Mouse (Mus musculus): ENCODE results near the gene Gdf15.

Gene Gdf15

GRCm38 (mm10) chr8:70632346-70632892 lies at the start of gene Gdf15:
Gene Gdf15, minus strand, starts transcription at chr8:70632456.
- DNase-seq: no peak

GRCm38 (mm10) chr8:70681410-70681809 lies 49.2 kb upstream of the Gdf15 start:
- no peak for DNase-seq

- no peak for DNase-seq
Observed at GRCm38 (mm10) chr8:70680039-70680438, 47.8 kb upstream of the Gdf15 start.

- no peak for DNase-seq
Observed at GRCm38 (mm10) chr8:70679404-70679803, 47.1 kb upstream of the Gdf15 start.

- DNase-seq: no peak
Observed at GRCm38 (mm10) chr8:70678679-70679078, 46.4 kb upstream of the Gdf15 start.

- no peak for DNase-seq
Observed at GRCm38 (mm10) chr8:70677451-70678080, 45.3 kb upstream of the Gdf15 start.

GRCm38 (mm10) chr8:70675336-70675735 lies 43.1 kb upstream of the Gdf15 start:
- DNase-seq: no peak

GRCm38 (mm10) chr8:70674716-70675115 lies 42.5 kb upstream of the Gdf15 start:
- no peak for DNase-seq

GRCm38 (mm10) chr8:70674109-70674508 lies 41.9 kb upstream of the Gdf15 start:
- no peak for DNase-seq

- peak; percentile 98 for DNase-seq
Observed at GRCm38 (mm10) chr8:70673079-70673856, 41.0 kb upstream of the Gdf15 start, which contains the start of gene Lsm4. Gene Lsm4, plus strand, starts transcription at chr8:70673248.

- DNase-seq: no peak
Observed at GRCm38 (mm10) chr8:70672325-70673078, 40.2 kb upstream of the Gdf15 start.

- peak; percentile 51 for DNase-seq
Observed at GRCm38 (mm10) chr8:70671615-70672324, 39.5 kb upstream of the Gdf15 start.

- peak; percentile 72 for DNase-seq
Observed at GRCm38 (mm10) chr8:70667071-70667470, 34.8 kb upstream of the Gdf15 start.

GRCm38 (mm10) chr8:70665599-70665998 lies 33.3 kb upstream of the Gdf15 start:
- no peak for DNase-seq

GRCm38 (mm10) chr8:70664631-70665030 lies 32.4 kb upstream of the Gdf15 start:
- DNase-seq: no peak

- no peak for DNase-seq
Observed at GRCm38 (mm10) chr8:70663691-70664090, 31.4 kb upstream of the Gdf15 start.

GRCm38 (mm10) chr8:70660273-70660725 lies 28.0 kb upstream of the Gdf15 start, which contains the start of gene Pgpep1:
Gene Pgpep1, minus strand, starts transcription at chr8:70660388.
- DNase-seq: peak; percentile 71

- DNase-seq: peak; percentile 94
Observed at GRCm38 (mm10) chr8:70659604-70660272, 27.5 kb upstream of the Gdf15 start.

- DNase-seq: no peak
Observed at GRCm38 (mm10) chr8:70658897-70659603, 26.8 kb upstream of the Gdf15 start.

- no peak for DNase-seq
Observed at GRCm38 (mm10) chr8:70657739-70658138, 25.5 kb upstream of the Gdf15 start.

- DNase-seq: no peak
Observed at GRCm38 (mm10) chr8:70657214-70657613, 25.0 kb upstream of the Gdf15 start.

All from lung, postnatal 36 days (tissue).